Mouse (Mus musculus): ENCODE measurements around the gene Nod2. TPM values are rescaled to one million over a fixed set of nuclear protein-coding genes. Genes with fewer than 3 reads are reported as not detected.

The Nod2 gene
- polyA plus RNA-seq, 1 experiment, result 0.43 TPM

DNA sequence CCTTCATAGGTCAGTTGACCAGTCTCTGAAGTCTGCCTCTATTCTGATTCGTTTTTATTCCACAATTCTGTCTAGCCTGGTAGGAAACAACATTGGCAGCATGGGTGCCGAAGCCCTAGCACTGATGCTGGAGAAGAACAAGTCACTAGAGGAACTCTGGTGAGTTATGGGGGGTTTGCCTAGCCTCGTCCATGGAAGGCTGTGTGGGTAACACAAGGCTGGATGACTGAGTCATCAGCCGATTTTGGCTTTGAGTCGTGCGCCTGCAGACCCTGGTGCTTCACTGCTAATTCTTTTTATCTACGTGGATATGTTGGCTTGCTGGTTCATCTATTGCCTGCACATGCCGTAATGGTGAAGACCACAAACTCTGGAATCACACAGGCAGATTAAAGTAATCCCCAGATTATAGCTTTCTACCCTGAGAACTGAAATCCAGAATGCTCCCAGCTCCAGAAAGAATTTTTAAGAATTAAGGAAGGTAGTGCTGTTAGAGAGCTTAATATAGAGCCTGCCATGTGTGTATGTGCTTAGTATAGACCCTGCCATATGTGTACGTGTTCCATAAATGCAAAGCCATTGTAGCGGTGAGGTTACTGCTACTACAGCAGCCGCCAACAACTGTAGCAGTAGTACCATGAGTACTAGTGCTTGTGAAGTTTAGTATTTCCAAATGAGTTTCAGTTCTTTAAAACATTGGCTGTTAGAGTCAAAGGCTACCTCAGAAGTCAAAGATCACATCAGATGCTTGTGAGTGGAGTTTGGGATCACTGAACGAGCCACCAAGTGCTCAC lies 28.5 kb downstream of the Nod2 start:
- Histone ChIP-seq H3ac (ENCODE audit: control insufficient read depth, insufficient read length, low read depth) (no peak overlapping the region), H3K4me3 (ENCODE audit: insufficient read depth, poor library complexity, severe bottlenecking) (no peak overlapping the region)

DNA sequence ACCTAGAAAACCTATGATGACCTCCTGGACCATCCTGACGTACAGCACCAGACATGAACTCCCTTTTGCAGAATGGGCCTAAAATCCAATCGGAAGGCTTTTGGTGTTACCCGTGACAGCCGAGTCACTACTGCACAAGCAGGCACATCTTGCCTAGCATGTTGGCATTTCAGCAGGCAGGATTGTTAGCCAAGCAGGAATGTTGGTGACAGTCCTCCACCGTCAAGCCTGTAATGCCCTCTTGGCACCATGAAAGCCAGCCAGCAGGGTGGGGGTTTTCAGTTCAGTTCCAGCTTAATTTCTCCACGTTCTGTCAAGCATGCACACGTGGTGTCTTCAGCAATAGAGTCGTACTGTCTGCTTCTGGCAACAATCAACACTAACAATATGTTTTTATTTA lies 30.0 kb downstream of the Nod2 start:
- no peak overlapping the region for H3ac ChIP-seq (ENCODE audit: control insufficient read depth, insufficient read length, low read depth)
- TF ChIP-seq USF1 (IDR thresholded peaks at IDR 0.05; ENCODE audit: low read depth), result no peak
- H3K79me2 ChIP-seq (ENCODE audit: control insufficient read depth, insufficient read depth), result no peaks in the 10 kb centered on the region
- no peak overlapping the region for H3K4me3 ChIP-seq (ENCODE audit: insufficient read depth, poor library complexity, severe bottlenecking)
- H3K27me3 ChIP-seq (ENCODE audit: control insufficient read depth, insufficient read depth, insufficient read length), result no peaks in the 10 kb centered on the region
- no peaks in the 10 kb centered on the region for H3K36me3 ChIP-seq (ENCODE audit: control insufficient read depth, insufficient read depth)
- no peaks in the 10 kb centered on the region for H3K79me3 ChIP-seq (ENCODE audit: low read depth)

More for the DNA sequence above, 28.5 kb downstream of the Nod2 start:
- TF ChIP-seq CEBPB (IDR thresholded peaks at IDR 0.05; ENCODE audit: low read depth) (no peak), MYOD1 (IDR thresholded peaks at IDR 0.05; ENCODE audit: control insufficient read depth, insufficient read length, low read depth) (no peak), CTCF (IDR thresholded peaks at IDR 0.05; ENCODE audit: control insufficient read depth, insufficient read depth, insufficient read length) (no peak), MAX (IDR thresholded peaks at IDR 0.05) (no peak), MYOG (IDR thresholded peaks at IDR 0.05; ENCODE audit: control insufficient read depth, extremely low read depth, insufficient read length) (no peak), FOSL1 (IDR thresholded peaks at IDR 0.05; ENCODE audit: insufficient read depth, low read length, poor library complexity, severe bottlenecking) (no peak), USF1 (IDR thresholded peaks at IDR 0.05; ENCODE audit: low read depth) (no peak)
- no peaks in the 10 kb centered on the region for H3K36me3 ChIP-seq (ENCODE audit: control insufficient read depth, insufficient read depth)
- H3K79me2 ChIP-seq (ENCODE audit: control insufficient read depth, insufficient read depth), result no peaks in the 10 kb centered on the region
- no peaks in the 10 kb centered on the region for H3K27me3 ChIP-seq (ENCODE audit: control insufficient read depth, insufficient read depth, insufficient read length)
- H3K79me3 ChIP-seq (ENCODE audit: low read depth), result no peaks in the 10 kb centered on the region

DNA sequence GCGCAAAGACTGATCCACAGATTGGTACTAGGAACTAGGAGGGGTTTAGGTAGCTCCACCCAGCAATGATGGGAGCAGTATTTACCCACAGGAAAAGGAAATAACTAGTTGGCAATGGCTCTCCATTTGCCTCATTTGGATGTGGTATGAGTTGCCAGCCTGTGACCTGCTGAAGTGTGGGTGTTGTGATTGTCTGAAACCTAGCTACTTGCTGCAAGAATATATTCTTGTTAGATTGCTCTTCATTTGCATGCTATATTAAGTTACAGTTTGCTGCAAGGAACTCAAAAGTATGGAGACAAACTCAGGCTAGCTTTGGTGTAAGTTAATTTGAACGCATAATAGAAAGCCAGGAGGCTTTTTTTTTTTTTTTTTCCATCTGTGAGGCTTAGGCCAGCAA lies 33.5 kb downstream of the Nod2 start:
- Histone ChIP-seq H3K36me3 (ENCODE audit: control insufficient read depth, insufficient read depth) (no peaks in the 10 kb centered on the region), H3K79me2 (ENCODE audit: control insufficient read depth, insufficient read depth) (no peaks in the 10 kb centered on the region), H3ac (ENCODE audit: control insufficient read depth, insufficient read length, low read depth) (no peak overlapping the region), H3K4me3 (ENCODE audit: insufficient read depth, poor library complexity, severe bottlenecking) (no peak overlapping the region), H3K27me3 (ENCODE audit: control insufficient read depth, insufficient read depth, insufficient read length) (no peaks in the 10 kb centered on the region), H3K79me3 (ENCODE audit: low read depth) (no peaks in the 10 kb centered on the region)
- TF ChIP-seq CEBPB (IDR thresholded peaks at IDR 0.05; ENCODE audit: low read depth), result no peak
- no peak for TF ChIP-seq MYOG (IDR thresholded peaks at IDR 0.05; ENCODE audit: control insufficient read depth, extremely low read depth, insufficient read length)
- no peak for TF ChIP-seq MYOD1 (IDR thresholded peaks at IDR 0.05; ENCODE audit: control insufficient read depth, insufficient read length, low read depth)
- TF ChIP-seq FOSL1 (IDR thresholded peaks at IDR 0.05; ENCODE audit: insufficient read depth, low read length, poor library complexity, severe bottlenecking), result no peak
- TF ChIP-seq CTCF (IDR thresholded peaks at IDR 0.05; ENCODE audit: control insufficient read depth, insufficient read depth, insufficient read length), result no peak
- TF ChIP-seq MAX (IDR thresholded peaks at IDR 0.05), result no peak
- TF ChIP-seq USF1 (IDR thresholded peaks at IDR 0.05; ENCODE audit: low read depth), result no peak

DNA sequence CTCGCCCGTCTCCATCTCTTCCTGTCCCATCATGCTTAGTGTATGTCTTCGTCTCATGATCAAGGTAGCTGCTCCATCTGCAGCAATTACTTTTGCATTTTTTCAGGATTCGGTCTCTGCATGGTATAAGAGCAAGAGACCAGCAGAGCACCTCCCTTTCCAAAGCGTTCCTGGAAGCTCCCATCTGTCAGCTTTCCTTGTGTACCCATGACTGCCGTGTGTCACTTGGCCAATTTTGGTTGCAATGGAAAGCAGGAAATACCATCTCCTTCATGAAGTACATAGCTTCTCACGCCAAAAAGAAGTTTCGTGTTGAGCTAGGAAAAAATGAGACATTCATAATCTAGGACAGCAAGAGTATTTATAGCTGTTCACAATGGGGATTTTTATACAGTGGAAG lies 33.9 kb downstream of the Nod2 start:
- no peaks in the 10 kb centered on the region for H3K36me3 ChIP-seq (ENCODE audit: control insufficient read depth, insufficient read depth)
- TF ChIP-seq MYOG (IDR thresholded peaks at IDR 0.05; ENCODE audit: control insufficient read depth, extremely low read depth, insufficient read length), result no peak
- TF ChIP-seq CTCF (IDR thresholded peaks at IDR 0.05; ENCODE audit: control insufficient read depth, insufficient read depth, insufficient read length), result no peak
- no peak for TF ChIP-seq USF1 (IDR thresholded peaks at IDR 0.05; ENCODE audit: low read depth)
- TF ChIP-seq FOSL1 (IDR thresholded peaks at IDR 0.05; ENCODE audit: insufficient read depth, low read length, poor library complexity, severe bottlenecking), result no peak
- no peak for TF ChIP-seq MAX (IDR thresholded peaks at IDR 0.05)
- TF ChIP-seq CEBPB (IDR thresholded peaks at IDR 0.05; ENCODE audit: low read depth), result no peak
- TF ChIP-seq MYOD1 (IDR thresholded peaks at IDR 0.05; ENCODE audit: control insufficient read depth, insufficient read length, low read depth), result no peak
- no peaks in the 10 kb centered on the region for H3K27me3 ChIP-seq (ENCODE audit: control insufficient read depth, insufficient read depth, insufficient read length)
- no peaks in the 10 kb centered on the region for H3K79me2 ChIP-seq (ENCODE audit: control insufficient read depth, insufficient read depth)
- no peak overlapping the region for H3K4me3 ChIP-seq (ENCODE audit: insufficient read depth, poor library complexity, severe bottlenecking)
- H3ac ChIP-seq (ENCODE audit: control insufficient read depth, insufficient read length, low read depth), result no peak overlapping the region
- H3K79me3 ChIP-seq (ENCODE audit: low read depth), result no peaks in the 10 kb centered on the region

DNA sequence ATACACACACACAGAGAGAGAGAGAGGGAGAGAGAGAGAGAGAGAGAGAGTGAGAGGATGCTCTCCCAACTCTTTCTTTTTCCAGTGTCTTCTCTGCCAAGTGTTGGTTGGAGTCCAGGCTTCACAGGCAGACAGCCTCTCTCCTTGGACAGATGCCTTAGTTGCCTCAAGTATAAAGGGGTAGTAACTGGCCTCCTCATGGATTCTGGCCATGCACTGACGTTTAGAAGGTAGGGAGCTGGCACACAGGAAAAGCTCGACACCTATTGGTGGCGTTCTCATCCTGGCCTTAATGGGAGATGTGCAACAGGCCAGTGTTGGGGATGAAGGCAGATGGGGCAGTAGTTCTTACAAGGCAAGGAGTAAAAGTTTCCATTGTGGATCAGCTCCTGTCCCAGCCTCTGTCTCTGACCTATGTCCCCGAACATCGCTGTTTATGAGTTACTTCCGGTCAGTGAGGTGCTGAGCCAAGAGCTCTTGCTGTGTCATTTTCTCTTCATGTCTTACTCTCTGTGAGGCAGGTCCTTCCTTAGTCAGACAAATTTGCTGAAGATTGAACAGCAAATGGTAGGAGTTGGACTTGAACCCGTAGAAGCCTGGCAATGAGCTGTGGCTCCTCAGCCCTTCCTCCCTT lies 36.7 kb downstream of the Nod2 start:
- TF ChIP-seq FOSL1 (IDR thresholded peaks at IDR 0.05; ENCODE audit: insufficient read depth, low read length, poor library complexity, severe bottlenecking), result no peak
- no peak for TF ChIP-seq MAX (IDR thresholded peaks at IDR 0.05)
- no peak for TF ChIP-seq MYOD1 (IDR thresholded peaks at IDR 0.05; ENCODE audit: control insufficient read depth, insufficient read length, low read depth)
- Histone ChIP-seq H3K36me3 (ENCODE audit: control insufficient read depth, insufficient read depth) (no peaks in the 10 kb centered on the region), H3ac (ENCODE audit: control insufficient read depth, insufficient read length, low read depth) (no peak overlapping the region), H3K79me3 (ENCODE audit: low read depth) (no peaks in the 10 kb centered on the region), H3K27me3 (ENCODE audit: control insufficient read depth, insufficient read depth, insufficient read length) (no peaks in the 10 kb centered on the region), H3K4me3 (ENCODE audit: insufficient read depth, poor library complexity, severe bottlenecking) (no peak overlapping the region), H3K79me2 (ENCODE audit: control insufficient read depth, insufficient read depth) (no peaks in the 10 kb centered on the region)

Data from C2C12 (cell line).